Mouse (Mus musculus): ENCODE results near the gene Rtbdn.

- no peak for TF ChIP-seq ZNF384 (IDR thresholded peaks at IDR 0.05; ENCODE audit: low read depth, low read length)
- no peak for TF ChIP-seq CHD2 (IDR thresholded peaks at IDR 0.05; ENCODE audit: low read depth, low read length)
Observed at GRCm38 (mm10) chr8:84990349-84990748, 43.6 kb downstream of the Rtbdn start, which contains the start of gene Hook2.

All from ES-E14 (cell line).